Mouse (Mus musculus): Measurements from ENCODE around the gene Pde4b.
A peak's percentile ranks its signal among the peaks of the same experiment; 100 is the strongest.
"Not testable (repeated sequence)": the region's sequence is repeated elsewhere in the genome, so short reads cannot be mapped to it uniquely, and the experiment has no call there.

Pde4b gene

GRCm38 (mm10) chr4:102478860-102479259 lies 391.5 kb downstream of the Pde4b start:
- no peak for DNase-seq (ENCODE audit: low read depth, low spot score)

GRCm38 (mm10) chr4:102480830-102481484 lies 393.6 kb downstream of the Pde4b start:
- no peak for DNase-seq (ENCODE audit: low read depth, low spot score)

- no peak for DNase-seq (ENCODE audit: low read depth, low spot score)
Measured at GRCm38 (mm10) chr4:102483354-102484018, 396.1 kb downstream of the Pde4b start.

- no peak for DNase-seq (ENCODE audit: low read depth, low spot score)
Measured at GRCm38 (mm10) chr4:102484738-102485137, 397.4 kb downstream of the Pde4b start.

GRCm38 (mm10) chr4:102486134-102486920 lies 399.0 kb downstream of the Pde4b start:
- no peak for DNase-seq (ENCODE audit: low read depth, low spot score)

GRCm38 (mm10) chr4:102486921-102487240 lies 399.5 kb downstream of the Pde4b start:
- no peak for DNase-seq (ENCODE audit: low read depth, low spot score)

GRCm38 (mm10) chr4:102488000-102488399 lies 400.7 kb downstream of the Pde4b start:
- DNase-seq (ENCODE audit: low read depth, low spot score) = no peak

- no peak for DNase-seq (ENCODE audit: low read depth, low spot score)
Measured at GRCm38 (mm10) chr4:102491468-102492123, 404.3 kb downstream of the Pde4b start.

- no peak for DNase-seq (ENCODE audit: low read depth, low spot score)
Measured at GRCm38 (mm10) chr4:102492911-102493310, 405.6 kb downstream of the Pde4b start.

GRCm38 (mm10) chr4:102493342-102494128 lies 406.2 kb downstream of the Pde4b start:
- DNase-seq (ENCODE audit: low read depth, low spot score) = peak; percentile 61

- not testable (repeated sequence) for DNase-seq (ENCODE audit: low read depth, low spot score)
Measured at GRCm38 (mm10) chr4:102494203-102494602, 406.9 kb downstream of the Pde4b start.

- no peak for DNase-seq (ENCODE audit: low read depth, low spot score)
Measured at GRCm38 (mm10) chr4:102495001-102495400, 407.7 kb downstream of the Pde4b start.

- no peak for DNase-seq (ENCODE audit: low read depth, low spot score)
Measured at GRCm38 (mm10) chr4:102495474-102495873, 408.1 kb downstream of the Pde4b start.

- no peak for DNase-seq (ENCODE audit: low read depth, low spot score)
Measured at GRCm38 (mm10) chr4:102496269-102497177, 409.2 kb downstream of the Pde4b start.

- DNase-seq (ENCODE audit: low read depth, low spot score) = no peak
Measured at GRCm38 (mm10) chr4:102497221-102497620, 409.9 kb downstream of the Pde4b start.

- DNase-seq (ENCODE audit: low read depth, low spot score) = no peak
Measured at GRCm38 (mm10) chr4:102498169-102498919, 411.0 kb downstream of the Pde4b start.

- no peak for DNase-seq (ENCODE audit: low read depth, low spot score)
Measured at GRCm38 (mm10) chr4:102498920-102499316, 411.6 kb downstream of the Pde4b start.

GRCm38 (mm10) chr4:102505714-102506113 lies 418.4 kb downstream of the Pde4b start:
- no peak for DNase-seq (ENCODE audit: low read depth, low spot score)
